Mouse (Mus musculus) left cerebral cortex, adult 2 months (tissue): Measurements from ENCODE around the gene Ahr. TPM values are rescaled to one million over a fixed set of nuclear protein-coding genes. Genes with fewer than 3 reads are reported as not detected.

Experiments used
- DNase-seq, 2 experiments: peaks; one replicate each; pipeline ENCODE4 v3.0.0; 2021 to 2022; ENCODE audit warnings: low spot score in 2 of 2, mixed read lengths in 1 of 2; ENCODE audit errors: extremely low spot score in 1 of 2
- H3K27ac ChIP-seq: fragments of 200-600 bp; 2 replicates; pipeline ENCODE4 v1.8.1; 2022
- H3K4me3 ChIP-seq: fragments of 200-600 bp; 2 replicates; pipeline ENCODE4 v1.8.1; 2022
- CTCF ChIP-seq: fragments of 200-600 bp; IDR thresholded peaks from 2 replicates; pipeline ENCODE4 v1.8.1; 2022; ENCODE audit warnings: antibody characterized with exemption, mild to moderate bottlenecking, moderate library complexity
- intact Hi-C: fragments of 180-260 bp; cut with DNase I; formaldehyde crosslinking; loops from one replicate; pipeline ENCODE4 v1.15.1; 2025
- total RNA-seq, 2 experiments: library from RNA; stranded (reverse); gene quantifications; 2 replicates each; pipeline ENCODE4 v1.2.3; 2021

Gene Ahr
- total RNA-seq, 2 experiments from 2014 or later: 6.5 to 8.9 TPM

DNA sequence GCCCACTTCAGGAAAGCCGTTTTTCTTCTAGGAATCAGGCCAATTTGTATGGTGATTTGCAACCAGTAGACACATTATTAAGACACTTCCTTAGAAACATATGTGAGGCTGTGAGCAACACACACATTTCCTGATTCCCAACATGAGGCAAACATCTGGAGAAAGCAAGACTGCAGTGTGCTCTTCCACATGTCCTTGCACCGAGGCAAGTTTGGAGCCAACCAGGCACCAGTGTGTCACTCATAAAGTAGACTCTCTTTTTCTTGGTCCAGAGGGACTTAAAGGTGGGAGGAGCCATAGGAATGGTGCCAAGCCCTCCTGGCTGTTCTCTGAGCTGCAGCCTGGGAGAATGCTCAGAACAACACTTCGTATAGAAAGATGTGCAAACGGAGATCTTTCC, 39.6 kb downstream of the Ahr start:
- intact Hi-C loops: no loop called here

DNA sequence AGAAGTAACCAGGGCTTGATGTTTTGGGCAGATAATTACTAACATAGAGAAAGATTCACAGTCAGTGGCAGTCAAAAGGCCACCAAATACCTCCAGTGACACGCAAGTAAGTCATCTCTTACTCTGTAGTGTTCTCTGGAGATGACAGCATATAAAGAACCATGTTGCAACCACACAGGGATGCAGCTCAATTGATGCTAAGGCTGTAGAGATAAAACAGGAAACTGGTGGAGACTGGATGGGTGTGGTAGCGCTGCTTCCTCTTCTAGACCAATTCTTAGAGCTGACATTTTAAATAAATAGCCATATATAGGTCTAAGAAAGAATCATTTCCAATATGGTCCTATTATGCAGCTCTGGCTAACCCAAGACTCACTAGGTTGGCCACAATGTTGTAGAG, 54.1 kb downstream of the Ahr start:
- H3K4me3 ChIP-seq: no peak overlapping the region
- DNase-seq: no peak
- no peak overlapping the region for H3K27ac ChIP-seq
- TF ChIP-seq CTCF: no peak
- intact Hi-C loops: no loop called here

More for the DNA sequence above, 39.6 kb downstream of the Ahr start:
- TF ChIP-seq CTCF: no peak
- Histone ChIP-seq H3K4me3 (no peak overlapping the region), H3K27ac (no peak overlapping the region)
- no peak for DNase-seq

DNA sequence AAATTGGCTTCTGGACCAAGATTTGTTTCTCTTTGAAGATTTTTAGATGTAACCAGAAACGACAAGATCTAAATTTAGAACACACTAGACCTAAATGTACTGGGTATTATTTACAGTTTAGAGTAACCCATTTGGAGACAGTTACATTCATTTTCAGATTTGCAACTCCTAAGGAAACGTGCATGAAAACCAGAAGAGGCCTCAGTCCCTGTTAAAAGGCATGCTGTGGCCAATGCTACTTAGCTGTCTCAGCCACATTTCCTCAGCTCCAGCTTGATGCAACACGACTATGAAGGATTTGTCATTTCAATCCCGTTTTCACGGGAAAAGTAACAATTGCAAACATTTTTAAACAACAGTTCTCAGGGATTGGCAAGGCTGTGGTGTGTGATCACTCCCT, 55.9 kb downstream of the Ahr start:
- H3K4me3 ChIP-seq: no peak overlapping the region
- intact Hi-C loops: no loop called here
- H3K27ac ChIP-seq: no peak overlapping the region
- no peak for TF ChIP-seq CTCF
- DNase-seq: no peak

DNA sequence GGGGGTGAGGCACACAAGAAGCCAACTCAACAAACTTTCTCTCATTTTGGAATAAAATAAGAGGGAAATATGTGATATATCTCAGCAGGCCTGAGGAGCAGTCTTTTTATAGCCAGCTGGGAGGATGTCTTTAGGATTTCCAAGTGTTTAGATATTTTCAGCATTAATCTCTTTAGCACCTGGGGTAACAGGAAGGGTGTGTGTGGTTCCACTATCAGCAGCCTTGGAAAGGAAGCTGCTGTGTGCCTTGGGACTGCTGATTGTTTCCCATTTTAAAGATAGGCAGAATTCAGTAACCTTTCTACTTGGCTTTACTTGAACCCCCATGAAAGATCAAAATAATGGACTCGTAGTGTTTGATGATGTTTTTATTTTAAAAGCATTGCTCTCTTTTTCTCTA, 71.4 kb downstream of the Ahr start:
- intact Hi-C loops: no loop called here
- TF ChIP-seq CTCF: no peak
- no peak overlapping the region for H3K4me3 ChIP-seq
- no peak for DNase-seq
- H3K27ac ChIP-seq: no peak overlapping the region

DNA sequence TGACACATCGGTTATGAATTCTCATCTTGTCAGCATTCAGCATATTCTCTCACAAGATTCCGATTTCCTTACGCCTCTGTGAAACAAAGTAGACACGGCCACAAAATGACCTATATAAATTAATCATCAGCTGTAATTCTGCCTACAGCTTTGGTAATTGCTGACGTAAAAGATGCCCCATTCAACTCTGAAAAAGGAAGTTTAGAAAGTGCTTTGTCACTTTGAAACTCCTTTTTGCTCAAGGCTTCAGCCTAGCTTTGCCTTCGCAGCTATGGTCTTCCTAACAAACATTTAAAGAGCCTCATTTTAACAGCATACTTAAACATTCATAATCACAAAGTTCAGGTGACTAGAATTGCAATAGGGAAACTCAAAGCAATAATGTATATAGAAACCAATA, 72.2 kb downstream of the Ahr start:
- Histone ChIP-seq H3K27ac (no peak overlapping the region), H3K4me3 (no peak overlapping the region)
- no peak for TF ChIP-seq CTCF
- intact Hi-C loops: no loop called here
- no peak for DNase-seq

DNA sequence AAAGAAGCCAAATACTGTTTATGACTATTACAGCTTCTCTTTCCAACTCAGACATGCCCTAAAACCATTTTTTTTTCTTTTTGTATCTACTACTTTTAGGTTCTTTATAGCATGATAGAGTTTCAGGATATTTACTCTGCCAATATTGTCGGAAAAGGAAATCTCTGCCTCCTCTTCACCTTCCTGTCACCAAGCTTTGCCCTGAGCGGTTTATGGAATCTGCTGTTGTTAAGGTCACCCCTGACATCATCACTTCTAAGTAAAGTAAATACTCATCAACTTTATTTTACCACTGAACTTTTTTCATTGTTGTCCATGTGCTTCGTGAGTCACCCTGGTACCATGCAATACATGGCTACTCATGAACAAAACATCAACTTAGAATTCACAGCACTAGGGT, 75.2 kb downstream of the Ahr start:
- no peak overlapping the region for H3K27ac ChIP-seq
- H3K4me3 ChIP-seq: no peak overlapping the region
- no peak for TF ChIP-seq CTCF
- no peak for DNase-seq
- intact Hi-C loops: no loop called here
